19 mouse cellular contexts compared by ENCODE assay signal in genomic region chrX:11803239-11803638, GRCm38 (mm10).
DNase-seq lines count a peak whose midpoint lies in the region; ATAC-seq and TF ChIP-seq lines count a peak whose summit lies in the region.
"Had no signal": no experiment of that assay in that cellular context is flagged by ENCODE, and none has a peak within 500 bp of the region (broad histone marks: within the 10 kb centered on the region; RNA-seq: fewer than 3 reads in every experiment).

No protein-coding gene starts in this region.

- no peaks in the 10 kb centered on the region for H3K9me3 ChIP-seq in lung, embryonic 16.5 days (ENCODE audit: control insufficient read depth, low read length)
- H3K9me3 ChIP-seq in ES-E14 (ENCODE audit: control insufficient read depth, insufficient read depth, low read depth, low read length) = no peaks in the 10 kb centered on the region
- H3K9me3 ChIP-seq: embryonic facial prominence, embryonic 12.5 days; heart, embryonic 15.5 days; hindbrain, embryonic 13.5 days; liver, embryonic 13.5 days; neural tube, embryonic 12.5 days had no signal

- peak; percentile 28 for DNase-seq in heart, postnatal 4 days
- DNase-seq in heart, postnatal 25 days (ENCODE audit: low spot score) = no peak
- no peak for DNase-seq in lung, postnatal 25 days (ENCODE audit: low spot score)
- DNase-seq in ES-E14 (ENCODE audit: low read depth, low spot score) = no peak
- DNase-seq in brain, embryonic 14.5 days (ENCODE audit: low read depth) = peak; percentile 29
- DNase-seq in thymus, postnatal 4 days = no peak
- DNase-seq: adrenal gland, adult 8-10 months; forebrain, postnatal 0 days; gastrocnemius, adult 2 months; kidney, postnatal 14 days; liver, embryonic 13.5 days; right cerebral cortex, postnatal 14 days; thymus, postnatal 25 days had no signal

- in situ Hi-C loops in ES-E14 (cut with MboI; ENCODE audit: low sequenced_read_pairs in 2 of 2, unreplicated experiment in 2 of 2) = no loop called here

- no peak for TF ChIP-seq CTCF in brain, embryonic 14.5 days (IDR thresholded peaks at IDR 0.05; ENCODE audit: borderline replicate concordance, extremely low read depth, insufficient read depth, insufficient read length)

- H3K4me3 ChIP-seq in lung, embryonic 16.5 days (ENCODE audit: low read length) = no peak overlapping the region
- no peak overlapping the region for H3K4me3 ChIP-seq in ES-E14 (ENCODE audit: insufficient read depth in 1 of 2, low read depth in 1 of 2, low read length in 2 of 2, poor library complexity in 1 of 2, severe bottlenecking in 1 of 2)
- H3K4me3 ChIP-seq: embryonic facial prominence, embryonic 12.5 days; gastrocnemius, adult 2 months; heart, embryonic 15.5 days; hindbrain, embryonic 13.5 days; liver, embryonic 13.5 days; neural tube, embryonic 12.5 days had no signal

- WGBS in lung, embryonic 16.5 days = 9% methylated on average over 9 of the region's 9 CpGs

- H3K27me3 ChIP-seq in lung, embryonic 16.5 days (ENCODE audit: control insufficient read depth, insufficient read depth, low read depth, low read length) = peaks cover 17% of the 10 kb centered on the region

- ATAC-seq in lung, embryonic 16.5 days (ENCODE audit: low read depth) = no peak; the same call in 1 of the 2 replicates
- ATAC-seq: forebrain, postnatal 0 days; intestine, embryonic 16.5 days had no signal

- H3K9ac ChIP-seq in lung, embryonic 16.5 days (ENCODE audit: low read length) = no peak overlapping the region; the same call in 1 of the 2 replicates
- no peak overlapping the region for H3K9ac ChIP-seq in ES-E14 (ENCODE audit: insufficient read depth, low read depth, low read length, poor library complexity, severe bottlenecking)
- H3K9ac ChIP-seq: embryonic facial prominence, embryonic 12.5 days; forebrain, postnatal 0 days; heart, embryonic 15.5 days; hindbrain, embryonic 13.5 days; liver, embryonic 13.5 days; neural tube, embryonic 12.5 days had no signal

- TF ChIP-seq POLR2A in brain, embryonic 14.5 days (IDR thresholded peaks at IDR 0.05; ENCODE audit: borderline replicate concordance, extremely low read depth, insufficient read depth, insufficient read length, poor library complexity, severe bottlenecking) = no peak

- H3K4me2 ChIP-seq in lung, embryonic 16.5 days (ENCODE audit: low read depth, low read length) = no peak overlapping the region
- H3K4me2 ChIP-seq: embryonic facial prominence, embryonic 12.5 days; heart, embryonic 15.5 days; hindbrain, embryonic 13.5 days; liver, embryonic 13.5 days; neural tube, embryonic 12.5 days had no signal

- peak overlapping the region; percentile 1 for H3K27ac ChIP-seq in lung, embryonic 16.5 days (ENCODE audit: low read length)
- H3K27ac ChIP-seq in ES-E14 (ENCODE audit: insufficient read depth, low read depth, low read length, poor library complexity, severe bottlenecking) = peak overlapping the region; percentile 57; the same call in 1 of the 2 replicates
- H3K27ac ChIP-seq: embryonic facial prominence, embryonic 12.5 days; gastrocnemius, adult 2 months; heart, embryonic 15.5 days; hindbrain, embryonic 13.5 days; liver, embryonic 13.5 days; neural tube, embryonic 12.5 days had no signal

- H3K4me1 ChIP-seq in lung, embryonic 16.5 days (replicated peaks; ENCODE audit: control insufficient read depth, insufficient read depth, low read length) = peaks cover 19% of the 10 kb centered on the region
- H3K4me1 ChIP-seq in ES-E14 (ENCODE audit: control insufficient read depth in 2 of 2, insufficient read depth in 2 of 2, low read length in 2 of 2, poor library complexity in 1 of 2) = peaks cover 0 to 10% of the 10 kb centered on the region in 2 experiments; a peak in 1 of 4 replicates

- no peaks in the 10 kb centered on the region for H3K36me3 ChIP-seq in lung, embryonic 16.5 days (ENCODE audit: control insufficient read depth, insufficient read depth, low read length)
- H3K36me3 ChIP-seq in ES-E14 (ENCODE audit: control insufficient read depth, insufficient read depth, low read length, poor library complexity, severe bottlenecking) = no peaks in the 10 kb centered on the region
- H3K36me3 ChIP-seq: embryonic facial prominence, embryonic 12.5 days; heart, embryonic 15.5 days; hindbrain, embryonic 13.5 days; liver, embryonic 13.5 days; neural tube, embryonic 12.5 days had no signal

- intact Hi-C loops in heart, postnatal 25 days (cut with DNase I) = loop anchor here (10.0 kb wide), 2 partner anchors 138 to 272 kb away; no protein-coding TSS in a partner anchor

TF ChIP-seq in ES-E14, 5 proteins besides CTCF, POLR2A, EP300 and RAD21:
- no peak for TF ChIP-seq ZC3H11A (IDR thresholded peaks at IDR 0.05; ENCODE audit: borderline replicate concordance, low read depth, low read length)
- TF ChIP-seq ZNF384 (IDR thresholded peaks at IDR 0.05; ENCODE audit: low read depth, low read length) = no peak
- TF ChIP-seq CHD2 (IDR thresholded peaks at IDR 0.05; ENCODE audit: low read depth, low read length) = no peak
- no peak for TF ChIP-seq HCFC1 (IDR thresholded peaks at IDR 0.05; ENCODE audit: borderline replicate concordance, insufficient read depth, low read length)
- no peak for TF ChIP-seq MAFK (IDR thresholded peaks at IDR 0.05; ENCODE audit: insufficient read depth, low read depth, low read length)

Comparison
In these comparisons a context has a peak if more than half of its experiments do, and no peak if none do; other contexts are left out.
1. DNase-seq: peak in heart, postnatal 4 days (single experiment) and brain, embryonic 14.5 days (single experiment); none in heart, postnatal 25 days (single experiment), lung, postnatal 25 days (single experiment), ES-E14 (single experiment) and thymus, postnatal 4 days (single experiment).